Mouse (Mus musculus) adrenal gland, adult 2 months (tissue): ENCODE results near the gene Irf2bp2. TPM values are rescaled to one million over a fixed set of nuclear protein-coding genes. Genes with fewer than 3 reads are reported as not detected.

Experiments
- DNase-seq: peaks from one replicate; pipeline ENCODE4 v3.0.0; 2021
- polyA plus RNA-seq: library from polyadenylated mRNA; depleted of rRNA; stranded (reverse); fragments of >200 nt; gene quantifications from 2 replicates; pipeline ENCODE4 v1.2.3, GENCODE M21; 2012
- total RNA-seq, 2 experiments: library from RNA; stranded (reverse); gene quantifications; 2 replicates each; pipeline ENCODE4 v1.2.3; 2021

Gene Irf2bp2
- total and polyA plus RNA-seq, 3 experiments: 89.4 to 111 (median 92.0) TPM

DNA sequence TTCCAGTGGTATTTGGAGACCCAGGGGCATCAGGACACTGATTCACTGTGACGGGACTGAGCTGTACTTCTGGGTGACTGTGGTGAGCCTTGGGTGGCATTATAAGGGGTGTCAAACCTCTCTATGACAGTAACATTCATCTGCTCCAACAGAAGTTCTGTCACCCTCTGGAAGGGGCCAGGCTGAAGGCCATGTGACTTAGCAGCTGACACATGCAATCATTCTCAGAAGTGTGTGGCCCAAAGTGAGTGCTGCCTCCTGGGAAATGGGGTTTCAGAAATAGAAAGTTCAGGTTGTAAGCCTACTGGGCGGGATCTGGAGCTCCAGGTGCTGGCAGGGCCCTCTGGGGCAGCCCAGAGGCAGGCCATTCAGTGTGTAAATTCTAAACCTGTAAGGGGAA lies 26.1 kb downstream of the Irf2bp2 start:
- DNase-seq: peak; percentile 49

DNA sequence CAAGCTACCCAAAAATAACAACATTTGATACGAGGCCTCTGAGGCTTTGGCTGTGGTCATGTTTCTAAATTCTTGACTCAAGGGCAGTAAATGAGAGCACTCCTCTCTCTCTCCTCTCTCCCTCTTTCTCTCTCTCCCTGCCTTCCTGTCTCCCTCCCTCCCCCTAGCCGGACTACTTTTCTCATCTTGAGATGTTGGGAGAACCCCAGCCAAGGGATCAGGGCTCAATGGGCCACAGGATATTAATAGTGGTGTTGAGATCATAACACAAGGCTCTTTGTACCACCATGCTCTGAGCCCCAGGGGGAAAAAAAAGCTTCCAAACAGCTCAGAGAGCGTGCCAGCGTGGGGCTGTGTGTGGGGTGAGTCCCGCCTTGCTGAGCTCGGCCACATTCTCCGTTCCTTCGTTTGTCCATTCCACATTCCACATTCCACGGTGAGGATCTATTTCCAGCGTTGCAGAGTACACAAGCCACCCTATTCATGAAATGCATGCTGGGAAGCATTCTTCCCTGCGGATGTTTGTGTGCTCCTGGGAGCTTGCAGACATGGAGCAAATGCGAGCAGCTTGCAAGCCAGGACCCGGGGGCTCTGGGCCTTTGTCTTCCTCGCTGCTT lies 27.2 kb downstream of the Irf2bp2 start:
- peak; percentile 29 for DNase-seq

DNA sequence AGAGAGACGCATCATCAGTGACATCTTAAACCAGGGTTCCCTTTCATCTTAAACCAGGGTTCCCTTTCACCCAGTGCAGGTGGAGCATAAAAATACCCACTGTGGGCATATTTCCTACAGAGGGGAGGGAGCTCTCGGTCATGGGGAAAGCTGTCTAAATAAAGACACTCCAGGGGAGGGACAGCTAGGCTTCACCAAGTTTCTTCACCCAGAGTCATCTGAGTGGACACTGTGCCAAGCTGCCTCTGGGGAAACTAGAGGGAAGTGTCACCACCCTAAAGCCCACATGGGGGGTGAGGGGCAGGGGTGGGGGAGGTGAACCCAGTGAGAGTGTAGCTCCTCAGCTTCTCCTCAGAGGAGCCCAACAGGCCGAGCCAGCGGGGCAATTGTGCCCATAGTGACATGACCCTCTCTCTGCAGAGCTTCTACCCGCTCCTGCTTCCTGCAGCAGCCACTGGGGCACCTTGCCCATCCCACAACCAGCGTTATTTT lies 27.8 kb downstream of the Irf2bp2 start:
- peak; percentile 36 for DNase-seq

DNA sequence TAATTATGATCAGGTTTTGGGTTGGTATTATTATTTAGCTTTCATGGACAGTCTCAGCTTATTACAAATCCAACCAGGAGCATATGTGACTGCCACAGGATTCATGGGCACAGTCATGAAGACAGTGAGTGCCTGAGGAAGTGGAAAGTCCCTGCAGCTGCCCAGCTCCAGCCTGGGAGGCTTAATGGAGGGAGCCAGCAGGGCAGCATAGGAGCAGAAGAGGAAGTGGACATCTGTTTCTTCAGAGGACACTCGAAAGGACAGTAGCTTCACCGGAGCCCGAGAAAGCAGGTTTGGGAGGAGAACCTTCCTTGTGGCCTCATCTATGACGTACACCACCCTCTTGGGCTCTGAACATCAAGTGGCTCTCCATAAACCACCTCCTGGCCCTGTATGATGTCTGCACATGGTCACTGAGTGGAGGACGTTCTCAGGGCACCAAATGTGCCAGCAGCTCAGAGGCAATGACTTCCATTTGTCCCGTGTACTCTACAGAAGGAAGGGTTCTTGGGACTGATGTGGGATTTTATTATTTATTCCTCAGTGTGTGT lies 28.5 kb downstream of the Irf2bp2 start:
- no peak for DNase-seq

DNA sequence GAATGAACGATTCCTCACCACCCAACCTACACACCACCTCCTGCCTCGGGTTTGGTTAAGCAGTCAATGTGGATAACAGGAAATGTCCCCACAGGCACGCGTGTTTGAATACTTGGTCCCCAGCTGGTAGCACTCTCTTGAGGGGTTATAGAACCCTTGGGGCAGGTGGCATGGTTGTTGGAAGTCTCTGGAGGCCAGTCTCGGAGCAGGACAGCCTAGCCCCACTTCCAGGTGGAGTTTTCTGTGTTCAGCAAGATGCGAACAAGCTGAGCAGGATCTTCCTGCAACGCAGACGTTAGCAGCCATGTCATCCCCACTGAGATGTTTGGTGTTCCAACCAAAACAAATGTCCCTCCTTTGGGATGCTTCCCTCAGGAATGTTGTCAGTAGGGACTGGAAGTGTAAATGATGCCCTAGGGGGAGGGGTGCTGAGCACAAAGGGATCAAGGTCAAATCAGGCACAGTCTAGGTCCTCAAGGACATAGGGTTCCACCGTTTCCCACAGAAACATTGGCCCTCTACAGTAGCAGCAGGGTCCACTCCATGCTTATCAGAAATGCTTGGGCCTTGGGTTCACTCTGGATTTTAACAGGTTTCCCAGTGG lies 29.1 kb downstream of the Irf2bp2 start:
- DNase-seq: no peak

DNA sequence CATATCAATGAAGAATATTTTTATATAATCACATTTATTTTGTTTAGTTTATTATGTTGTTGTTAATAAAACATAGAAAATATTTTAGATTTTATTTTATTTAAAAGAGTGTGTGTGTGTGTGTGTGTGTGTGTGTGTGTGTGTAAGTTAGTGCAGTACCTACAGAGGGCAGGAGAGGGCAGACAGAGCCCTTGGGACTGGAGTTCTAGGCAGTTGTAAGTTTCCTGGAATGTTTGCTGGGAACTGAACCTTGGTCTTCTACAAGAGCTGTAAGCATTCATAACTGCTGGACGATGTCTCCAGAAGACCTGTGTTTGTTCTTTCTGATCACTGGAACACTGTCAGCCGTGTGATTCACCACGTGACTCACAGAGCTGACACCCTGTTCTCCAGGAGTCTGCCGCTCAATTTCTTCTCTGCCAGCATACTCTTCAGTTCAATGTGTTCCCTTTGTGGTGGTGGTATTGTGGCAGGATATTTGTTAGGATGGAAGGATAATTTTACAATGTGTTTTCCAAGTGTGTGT lies 32.4 kb downstream of the Irf2bp2 start:
- DNase-seq: peak; percentile 33

DNA sequence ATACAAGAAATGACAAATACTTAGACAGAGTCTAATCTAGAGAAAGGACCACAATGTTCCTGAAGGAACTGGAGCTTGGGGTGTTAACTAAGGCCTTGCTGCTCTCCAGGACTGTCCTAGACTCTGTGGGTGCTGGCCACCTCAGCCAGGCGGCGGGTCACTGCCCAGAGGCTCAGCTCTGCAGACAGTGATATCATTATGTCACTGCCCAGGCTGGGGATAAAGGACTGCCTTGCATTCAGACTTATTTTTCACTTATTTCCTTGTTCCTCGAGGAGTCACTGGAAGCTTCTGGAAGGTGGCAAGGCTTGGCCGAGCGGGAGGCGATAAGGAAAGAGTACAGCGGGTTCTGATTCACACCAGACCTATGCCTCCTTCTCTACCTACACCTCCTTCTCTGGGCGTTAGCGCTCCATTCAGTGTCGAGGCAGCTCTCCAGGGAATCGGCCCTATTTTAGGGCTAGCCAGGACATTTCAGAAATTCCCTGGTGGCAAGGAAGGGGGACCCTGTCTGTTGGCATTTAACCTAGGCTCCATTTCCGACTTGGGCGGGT lies 35.3 kb downstream of the Irf2bp2 start:
- DNase-seq: no peak

DNA sequence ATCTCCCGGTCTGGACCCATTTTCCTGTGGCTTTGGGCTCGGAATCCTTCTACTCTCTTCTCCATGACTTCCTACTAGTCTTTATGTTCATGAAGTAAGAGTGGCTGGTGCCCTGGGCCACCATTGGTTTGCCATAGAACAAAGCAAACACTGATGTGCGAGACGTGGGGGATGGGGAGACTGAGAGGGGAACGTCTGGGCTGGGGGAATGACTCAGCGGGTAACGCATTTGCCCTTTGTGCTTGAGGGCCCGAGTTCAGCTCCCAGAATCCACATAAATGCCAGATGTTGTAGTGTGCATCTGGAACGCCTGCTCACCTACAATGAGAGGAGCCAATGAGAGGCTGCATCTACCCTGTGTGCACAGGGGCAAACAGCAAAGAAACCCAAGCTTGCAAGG lies 36.4 kb downstream of the Irf2bp2 start:
- no peak for DNase-seq

DNA sequence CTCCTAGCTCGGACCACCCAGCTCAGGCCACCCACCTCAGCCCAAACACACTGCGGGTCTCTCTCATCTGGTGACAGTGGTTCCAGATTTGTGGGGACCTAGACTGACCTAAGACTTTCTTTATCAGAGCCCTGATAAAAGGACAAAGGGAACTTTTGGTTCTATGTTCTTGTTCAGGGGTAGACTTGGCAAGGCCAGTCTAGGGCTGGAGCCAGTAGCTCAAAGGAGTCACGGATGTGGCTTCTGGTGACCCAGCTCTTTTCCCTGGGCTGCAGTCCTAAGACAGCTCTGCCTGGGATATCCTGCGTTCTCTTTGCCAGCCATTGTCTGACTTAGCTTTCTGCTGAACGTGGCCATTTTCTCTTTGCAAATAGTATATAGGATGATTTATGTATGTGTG lies 37.1 kb downstream of the Irf2bp2 start:
- DNase-seq: no peak

DNA sequence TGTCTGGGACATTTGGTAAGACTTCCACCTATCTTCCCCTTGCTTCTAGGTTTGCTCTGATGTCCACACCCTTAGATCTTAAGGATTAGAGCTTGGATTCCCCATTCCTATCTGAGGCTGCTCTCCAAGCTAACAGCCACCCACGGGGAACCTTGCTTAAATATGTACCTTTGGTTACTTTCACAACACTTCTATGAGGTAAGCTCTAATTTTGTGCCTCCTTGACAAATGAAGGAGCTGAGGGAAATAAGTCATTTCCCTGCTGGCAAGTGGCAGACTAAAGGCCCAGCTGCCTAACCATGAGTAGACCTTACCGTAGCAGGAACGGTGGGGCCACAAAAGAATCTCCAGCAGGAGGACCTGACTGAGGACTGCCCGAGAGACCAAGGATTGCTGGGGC lies 39.0 kb downstream of the Irf2bp2 start:
- no peak for DNase-seq

DNA sequence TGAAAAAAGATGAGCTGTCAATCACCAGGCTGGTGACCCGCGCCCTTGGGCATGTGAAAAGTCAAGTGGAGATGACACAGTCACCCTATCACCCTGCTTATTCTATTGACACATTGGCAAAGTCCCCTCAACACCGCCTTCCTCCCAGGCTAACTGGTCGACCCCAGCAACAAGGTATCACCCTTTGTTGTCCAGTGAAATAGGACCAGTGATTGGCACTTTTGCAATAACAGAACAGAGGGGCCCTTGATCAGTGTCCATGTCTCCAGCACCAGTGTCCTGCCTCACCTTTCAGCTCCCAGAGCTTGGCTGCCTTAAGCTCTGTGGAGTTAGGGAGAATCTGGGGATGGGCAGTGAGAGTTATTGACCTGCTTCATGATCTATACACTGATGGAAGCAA lies 41.9 kb downstream of the Irf2bp2 start:
- no peak for DNase-seq

DNA sequence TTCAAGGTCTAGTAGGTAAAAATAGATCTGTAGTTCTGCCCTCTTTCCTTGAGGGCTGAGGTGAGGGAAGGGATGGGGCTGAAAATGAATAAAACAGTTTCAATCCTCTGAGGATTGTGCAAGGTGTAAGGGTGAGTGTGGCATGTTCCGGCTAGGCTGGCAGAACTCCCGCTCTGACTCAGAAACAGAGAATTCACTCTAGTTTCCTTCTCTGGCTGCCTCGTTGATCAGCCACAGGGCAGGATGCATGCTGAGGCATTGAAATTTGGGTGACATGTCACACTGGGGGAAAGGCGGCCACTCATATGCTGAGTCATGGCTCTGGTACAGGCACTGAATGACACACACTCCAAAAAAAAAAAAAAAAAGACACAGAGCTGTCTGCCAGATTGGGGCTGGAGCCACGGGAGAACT lies 42.8 kb downstream of the Irf2bp2 start:
- peak; percentile 92 for DNase-seq

DNA sequence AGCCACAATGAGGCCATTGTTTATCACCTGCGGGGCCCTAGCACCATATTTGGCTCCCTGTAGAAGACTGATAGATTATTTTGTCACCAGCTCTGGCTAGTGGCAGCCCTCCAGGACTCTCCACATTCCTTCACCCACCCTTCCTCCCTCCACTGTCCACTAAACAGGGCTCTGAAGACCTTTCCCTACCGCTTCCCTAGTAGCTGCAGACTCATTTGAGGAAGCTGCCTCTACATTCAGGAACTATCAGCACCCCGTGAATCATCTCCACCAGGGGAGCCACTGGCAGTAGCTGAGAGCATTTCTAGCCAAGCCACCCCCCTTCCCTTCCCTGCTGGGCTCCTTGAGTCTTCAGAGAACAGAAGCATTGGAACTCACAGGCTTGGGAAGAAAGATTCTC lies 45.9 kb downstream of the Irf2bp2 start:
- peak; percentile 45 for DNase-seq

DNA sequence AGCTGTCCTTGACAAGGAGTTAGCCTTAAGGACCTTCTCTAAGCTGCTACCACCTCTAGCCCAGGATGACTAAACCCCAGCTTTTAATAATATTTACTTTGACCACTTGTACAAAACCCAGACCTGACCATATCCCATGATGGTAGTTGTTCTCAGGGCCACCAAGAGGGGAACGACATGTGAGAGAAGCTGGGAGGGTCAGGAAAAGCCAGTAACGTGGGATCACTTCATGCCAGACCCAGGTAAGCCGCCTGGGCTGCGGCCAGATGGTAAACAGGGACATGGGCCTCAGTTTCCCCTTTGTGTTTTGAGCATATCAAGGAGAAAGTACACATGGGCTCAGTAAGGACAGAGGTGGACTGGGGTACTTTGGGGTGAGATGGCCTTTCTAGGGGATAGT lies 46.4 kb downstream of the Irf2bp2 start:
- no peak for DNase-seq

DNA sequence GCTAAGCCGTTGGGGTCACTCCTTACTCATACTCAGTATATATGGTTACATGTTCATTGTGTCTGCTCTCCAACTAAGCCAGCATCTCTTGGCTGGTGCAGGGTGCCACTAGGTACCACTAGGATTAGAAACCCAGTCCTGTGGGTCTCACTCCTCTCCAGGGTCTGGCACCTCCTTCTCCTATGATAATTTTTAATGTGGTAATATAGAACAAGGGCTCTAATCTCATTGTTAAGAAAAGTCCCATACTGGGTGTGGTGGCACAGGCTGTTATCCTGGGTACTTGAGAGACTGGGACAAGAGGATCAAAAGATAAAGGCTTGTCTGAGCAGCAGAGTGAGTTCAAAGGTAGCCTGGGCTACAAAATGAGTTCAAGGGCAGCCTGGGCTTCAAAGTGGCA lies 47.3 kb downstream of the Irf2bp2 start:
- no peak for DNase-seq

DNA sequence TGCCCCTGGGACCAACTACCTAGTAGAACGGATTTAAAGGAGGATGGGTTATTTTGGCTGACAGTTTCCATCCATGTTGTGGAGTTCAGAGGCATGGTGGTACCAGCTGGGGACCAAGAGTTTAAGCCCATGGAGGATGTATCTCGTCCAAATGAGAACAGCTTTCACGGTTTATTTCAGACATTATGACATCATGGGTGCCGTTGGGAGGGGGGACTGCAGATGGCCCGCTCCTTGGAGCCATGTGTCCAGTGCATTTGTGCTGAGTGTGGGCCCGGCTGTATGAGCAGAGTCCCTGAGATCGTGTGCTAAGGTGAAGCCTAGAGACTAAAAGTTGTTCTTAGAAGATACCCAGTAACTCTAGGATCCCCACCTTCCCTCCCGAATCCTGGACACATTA lies 50.4 kb downstream of the Irf2bp2 start:
- DNase-seq: no peak

DNA sequence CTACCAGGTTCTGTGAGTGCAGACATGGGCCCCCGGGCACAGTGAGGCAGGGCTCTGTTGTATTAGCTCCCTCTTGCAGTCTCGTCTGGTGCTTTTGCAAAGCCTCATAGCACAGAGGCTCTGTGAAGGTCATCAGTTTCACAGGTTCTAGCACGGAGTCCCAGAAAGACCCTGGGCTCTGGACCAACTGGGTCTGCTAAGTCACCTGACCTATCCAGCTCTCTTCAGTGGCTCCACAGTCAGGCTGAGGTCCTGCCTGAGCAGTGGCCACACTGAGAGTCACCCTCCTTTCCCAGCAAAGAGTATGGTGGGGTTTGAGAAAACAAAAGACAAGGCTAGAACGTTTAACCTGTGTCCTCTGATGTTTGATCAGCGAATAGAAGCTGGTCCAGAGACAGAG lies 51.0 kb downstream of the Irf2bp2 start:
- peak; percentile 41 for DNase-seq

DNA sequence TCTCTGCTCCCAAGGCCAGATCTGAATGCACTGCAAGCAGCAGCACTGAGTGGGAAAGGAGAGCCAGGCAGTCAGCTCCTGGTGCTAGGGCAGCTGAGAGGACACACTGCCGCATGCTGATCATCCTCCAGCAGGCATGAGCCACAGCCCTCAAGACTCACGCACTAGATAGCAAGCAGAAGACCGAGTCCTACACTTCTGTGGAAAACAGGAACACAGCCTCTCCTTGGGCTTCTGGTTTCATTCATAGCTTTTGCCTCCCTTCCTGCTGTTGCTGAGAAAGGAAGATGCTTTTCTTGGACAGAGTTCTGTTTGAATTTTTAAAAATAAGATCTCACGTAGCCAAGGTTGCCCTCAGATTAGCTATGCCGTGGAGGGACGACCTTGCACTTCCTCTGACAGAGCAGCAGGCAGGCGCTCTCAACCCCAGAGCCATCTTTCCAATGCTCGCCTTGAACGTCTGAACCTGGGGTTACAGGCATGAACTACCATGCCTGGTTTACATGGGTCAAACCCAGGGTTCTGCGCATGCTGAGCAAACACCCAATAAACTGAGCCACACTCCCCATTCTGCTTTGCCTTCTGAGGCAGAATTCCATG lies 51.6 kb downstream of the Irf2bp2 start:
- peak; percentile 54 for DNase-seq

DNA sequence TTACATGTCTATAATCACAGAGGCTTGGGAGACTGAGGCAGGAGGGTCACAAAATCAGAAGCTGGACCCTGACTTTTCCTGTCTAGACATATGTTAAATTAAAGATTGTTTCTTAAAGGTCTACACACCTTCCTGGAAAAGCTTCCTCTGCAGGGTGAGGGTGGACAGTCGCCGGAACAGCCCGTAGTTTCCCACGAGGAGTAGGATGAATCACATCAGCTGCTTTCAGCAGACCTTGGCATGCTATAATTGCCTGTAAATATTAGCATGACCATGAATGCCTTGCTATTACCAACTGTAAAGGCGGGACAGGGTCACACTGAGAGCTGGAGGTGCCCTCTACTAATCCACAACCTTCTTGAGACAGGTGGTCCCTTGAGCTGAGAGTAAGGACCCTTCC lies 53.5 kb downstream of the Irf2bp2 start:
- peak; percentile 59 for DNase-seq

DNA sequence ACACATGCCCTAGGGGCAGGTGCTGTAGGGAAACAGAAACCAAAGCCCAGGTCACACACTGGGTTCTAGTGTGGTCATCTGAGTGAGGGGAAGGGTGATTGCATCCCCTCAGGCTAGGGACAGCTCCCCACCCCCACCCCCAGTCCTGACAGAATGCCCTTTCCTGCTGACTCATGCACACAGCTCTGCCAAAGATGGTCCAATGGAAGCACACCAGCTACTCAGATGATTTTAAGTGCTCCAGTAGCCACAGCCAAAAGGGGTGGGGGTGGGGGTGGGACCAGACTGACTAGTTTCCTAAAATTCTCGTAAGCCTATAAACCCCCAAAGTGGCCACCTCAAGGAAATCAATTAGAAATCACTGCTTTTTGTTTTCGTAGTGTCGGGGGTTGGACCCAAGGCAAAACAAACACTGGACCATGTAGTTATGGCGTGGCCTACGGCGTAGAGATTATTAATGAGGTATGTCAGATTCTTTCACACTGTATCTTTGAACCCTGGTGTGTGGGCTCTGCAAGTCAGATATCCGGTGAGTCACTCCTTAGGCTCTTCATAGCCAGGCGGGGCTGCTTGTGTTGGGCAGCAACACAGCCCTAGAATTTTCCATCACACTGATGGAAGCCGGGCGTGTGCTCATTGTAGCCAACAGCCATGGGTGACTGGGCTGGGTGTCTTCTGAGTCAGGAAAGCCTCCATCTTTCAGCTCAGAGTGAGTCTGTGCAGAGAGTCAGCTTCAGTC lies 54.3 kb downstream of the Irf2bp2 start:
- DNase-seq: peak; percentile 65

DNA sequence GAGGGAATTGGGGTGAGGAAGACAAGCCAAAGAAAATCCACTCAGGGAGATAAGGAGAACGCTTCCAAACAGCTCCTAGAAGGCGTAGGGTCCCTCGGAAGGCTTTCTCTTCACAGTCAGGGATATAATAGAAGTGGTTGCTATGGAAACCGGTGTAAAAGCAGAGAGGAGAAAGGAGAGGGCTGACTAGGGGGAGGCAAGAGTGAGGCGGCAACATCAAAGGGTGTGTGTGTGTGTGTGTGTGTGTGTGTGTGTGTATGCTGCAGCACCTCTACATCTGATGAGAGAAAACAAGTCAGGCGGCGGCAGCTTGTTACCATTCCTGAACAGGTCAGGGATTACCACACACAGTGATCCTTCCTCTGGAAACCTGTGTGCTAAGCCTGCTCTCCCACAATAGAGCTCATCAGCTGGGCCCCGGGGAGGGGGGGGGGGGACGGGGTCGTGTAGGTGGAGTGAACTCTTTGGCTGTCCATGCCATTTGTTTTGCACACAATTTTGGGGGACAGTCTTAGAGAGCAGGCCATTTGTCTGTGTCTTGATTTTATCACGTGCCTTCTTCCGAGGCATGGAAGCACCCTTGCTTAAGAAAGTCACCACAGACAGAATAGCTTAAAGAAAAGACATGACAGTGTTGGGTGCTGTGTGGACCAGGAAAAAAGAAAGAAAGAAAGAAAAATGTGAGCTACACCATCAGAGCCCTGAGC lies 55.0 kb downstream of the Irf2bp2 start:
- DNase-seq: peak; percentile 45
